Mouse (Mus musculus) heart, postnatal 0 days (tissue): ENCODE measurements around the gene Zfp385b. TPM values are rescaled to one million over a fixed set of nuclear protein-coding genes. Genes with fewer than 3 reads are reported as not detected.

Source experiments
- ATAC-seq: fragments of 200-750 bp; cut with Nextera tagmentation; 2 replicates; pipeline ENCODE4 v1.8.0; 2017; ENCODE audit warnings: low read depth, moderate number of reproducible peaks, moderate library complexity; ENCODE audit not compliant: insufficient read depth
- DNase-seq: peaks from one replicate; pipeline ENCODE4 v3.0.0-alpha.2; 2016; ENCODE audit warnings: low spot score
- H3K27ac ChIP-seq: fragments of 300-500 bp; sonication (generic); 2 replicates; pipeline ENCODE4 v1.5.1; 2014; ENCODE audit warnings: low read depth, mild to moderate bottlenecking
- H3K27me3 ChIP-seq: fragments of 300-500 bp; sonication (generic); 2 replicates; pipeline ENCODE4 v1.6.1; 2014; ENCODE audit warnings: low read length, mixed read lengths; ENCODE audit not compliant: control insufficient read depth, insufficient read depth
- H3K36me3 ChIP-seq: fragments of 300-500 bp; sonication (generic); replicated peaks from 2 replicates; pipeline ENCODE4 v1.6.1; 2014; ENCODE audit warnings: low read length, mixed read lengths; ENCODE audit not compliant: control insufficient read depth, insufficient read depth
- H3K4me1 ChIP-seq: fragments of 300-500 bp; sonication (generic); 2 replicates; pipeline ENCODE4 v1.6.1; 2014; ENCODE audit warnings: antibody characterized with exemption; ENCODE audit not compliant: control insufficient read depth, insufficient read depth
- H3K4me2 ChIP-seq: fragments of 300-500 bp; sonication (generic); 2 replicates; pipeline ENCODE4 v1.6.1; 2014; ENCODE audit warnings: low read depth, mild to moderate bottlenecking, low read length, moderate library complexity
- H3K4me3 ChIP-seq: fragments of 300-500 bp; sonication (generic); 2 replicates; pipeline ENCODE4 v1.5.1; 2014; ENCODE audit warnings: low read depth, low read length
- H3K9ac ChIP-seq: fragments of 300-500 bp; sonication (generic); replicated peaks from 2 replicates; pipeline ENCODE4 v1.6.1; 2014; ENCODE audit warnings: low read depth, low read length, mixed read lengths
- H3K9me3 ChIP-seq: fragments of 300-500 bp; sonication (generic); replicated peaks from 2 replicates; pipeline ENCODE4 v1.6.1; 2016; ENCODE audit warnings: low read length; ENCODE audit not compliant: control insufficient read depth
- CTCF ChIP-seq: IDR thresholded peaks from 2 replicates; pipeline ENCODE4 v1.5.1; 2016; ENCODE audit warnings: antibody characterized with exemption, control low read depth, low read depth
- EP300 ChIP-seq: IDR thresholded peaks from 2 replicates; pipeline ENCODE4 v1.6.1; 2016; ENCODE audit warnings: antibody characterized with exemption, low read depth
- WGBS: fragments of 180-500 bp; shearing (Covaris S2); extraction: QIAGEN DNeasy Blood & Tissue Kit; methylation state at CpG from one replicate; pipeline ENCODE4 v1.1.7; 2014; 5-methylcytosine and 5-hydroxymethylcytosine counted together
- polyA plus RNA-seq: library from polyadenylated mRNA; unstranded; fragments of >200 nt; fragmentation: Nextera tagmentation; extraction: Ambion mirVana; gene quantifications from 2 replicates; pipeline ENCODE4 v1.2.1, GENCODE M21; 2015
- total RNA-seq: library from RNA; depleted of rRNA; stranded (reverse); fragments of >200 nt; gene quantifications from 2 replicates; pipeline ENCODE4 v1.2.3, GENCODE M21; 2014; ENCODE audit warnings: low replicate concordance

The Zfp385b gene
- total and polyA plus RNA-seq, 2 experiments from 2014 or later, result 1.8 to 4.2 TPM

DNA sequence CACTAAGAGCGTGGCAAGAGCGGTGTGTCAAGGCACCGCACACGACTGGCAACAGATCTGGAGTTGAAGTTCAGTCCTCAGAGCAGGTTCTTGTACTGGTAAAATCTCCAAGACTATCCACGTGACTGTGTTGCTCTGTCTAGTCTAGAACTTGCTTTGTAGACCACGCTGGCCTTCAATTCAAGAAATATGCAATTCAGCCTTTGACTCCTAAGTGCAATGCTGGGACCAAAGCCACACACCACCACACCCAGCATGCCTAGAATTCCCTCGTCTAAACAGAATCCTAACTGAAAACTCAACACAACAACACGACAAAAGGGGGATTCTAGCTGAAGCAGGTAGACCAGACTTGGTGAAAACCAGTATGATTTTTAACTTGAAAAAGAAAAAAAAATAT is 332.3 kb downstream of the Zfp385b start:
- no peak for DNase-seq
- no peak for ATAC-seq
- whole genome bisulfite sequencing, result 77% methylated on average over 8 of the region's 8 CpGs
- no peak overlapping the region for H3K9ac ChIP-seq
- H3K27ac ChIP-seq, result no peak overlapping the region
- no peaks in the 10 kb centered on the region for H3K36me3 ChIP-seq
- no peak overlapping the region for H3K4me3 ChIP-seq
- TF ChIP-seq CTCF (no peak), EP300 (no peak)
- H3K9me3 ChIP-seq, result no peaks in the 10 kb centered on the region
- no peaks in the 10 kb centered on the region for H3K27me3 ChIP-seq
- H3K4me2 ChIP-seq, result no peak overlapping the region
- H3K4me1 ChIP-seq, result no peaks in the 10 kb centered on the region

DNA sequence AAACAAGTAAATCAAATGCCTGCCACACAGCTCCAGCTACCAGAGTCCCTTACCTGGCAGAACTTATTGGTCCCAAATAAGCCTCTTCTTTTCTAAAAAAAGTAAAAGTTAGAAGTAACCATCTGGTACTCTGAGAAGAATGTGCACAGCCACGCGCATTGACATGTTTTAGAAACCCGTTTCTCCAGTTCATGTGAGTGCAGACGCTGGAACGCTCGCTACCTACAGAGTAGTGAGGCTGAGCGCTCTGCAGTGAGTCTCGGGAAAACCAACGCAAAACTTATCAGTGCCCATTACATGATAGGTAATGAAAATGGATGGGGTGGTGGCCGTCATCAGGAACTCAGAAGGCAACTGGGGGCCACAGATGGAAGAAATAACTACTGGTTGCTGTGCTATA is 338.2 kb downstream of the Zfp385b start:
- no peak for TF ChIP-seq EP300
- TF ChIP-seq CTCF, result no peak
- H3K9ac ChIP-seq, result no peak overlapping the region

DNA sequence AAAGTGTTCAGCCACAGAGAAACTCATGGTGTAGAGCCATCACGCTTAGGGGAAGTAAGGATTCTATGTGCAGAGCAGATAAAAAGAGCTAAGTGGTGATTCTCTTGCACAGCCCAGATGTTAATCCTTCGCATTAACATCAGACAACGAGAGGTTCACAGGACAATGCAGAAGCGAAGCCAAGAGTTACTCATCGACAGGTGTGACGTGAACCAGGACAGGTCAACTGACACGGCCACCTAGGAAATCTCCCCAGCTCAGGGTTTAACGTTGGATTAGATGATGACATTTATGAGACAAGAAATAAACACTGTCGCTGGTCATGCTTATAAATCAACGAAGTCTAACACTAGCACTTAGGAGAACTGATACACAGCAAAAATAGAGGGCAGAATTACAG is 341.9 kb downstream of the Zfp385b start:
- Histone ChIP-seq H3K27me3 (no peaks in the 10 kb centered on the region), H3K4me2 (no peak overlapping the region), H3K27ac (no peak overlapping the region), H3K9ac (no peak overlapping the region), H3K9me3 (0 out of 2 replicates have a peak, but pooled peaks cover 5% of the 10 kb centered on the region), H3K4me3 (no peak overlapping the region), H3K4me1 (no peaks in the 10 kb centered on the region), H3K36me3 (0 out of 2 replicates have a peak, but pooled peaks cover 3% of the 10 kb centered on the region)
- TF ChIP-seq EP300, result no peak
- no peak for TF ChIP-seq CTCF
- DNase-seq, result no peak
- WGBS, result 55% methylated on average over 10 of the region's 10 CpGs
- ATAC-seq, result no peak

More for the DNA sequence above, 338.2 kb downstream of the Zfp385b start:
- H3K4me2 ChIP-seq, result no peak overlapping the region
- H3K9me3 ChIP-seq, result no peaks in the 10 kb centered on the region
- H3K4me3 ChIP-seq, result no peak overlapping the region
- 86% methylated on average over 10 of the region's 10 CpGs for WGBS
- no peak for ATAC-seq
- H3K4me1 ChIP-seq, result no peaks in the 10 kb centered on the region
- DNase-seq, result no peak
- no peaks in the 10 kb centered on the region for H3K27me3 ChIP-seq
- no peak overlapping the region for H3K27ac ChIP-seq
- no peaks in the 10 kb centered on the region for H3K36me3 ChIP-seq

DNA sequence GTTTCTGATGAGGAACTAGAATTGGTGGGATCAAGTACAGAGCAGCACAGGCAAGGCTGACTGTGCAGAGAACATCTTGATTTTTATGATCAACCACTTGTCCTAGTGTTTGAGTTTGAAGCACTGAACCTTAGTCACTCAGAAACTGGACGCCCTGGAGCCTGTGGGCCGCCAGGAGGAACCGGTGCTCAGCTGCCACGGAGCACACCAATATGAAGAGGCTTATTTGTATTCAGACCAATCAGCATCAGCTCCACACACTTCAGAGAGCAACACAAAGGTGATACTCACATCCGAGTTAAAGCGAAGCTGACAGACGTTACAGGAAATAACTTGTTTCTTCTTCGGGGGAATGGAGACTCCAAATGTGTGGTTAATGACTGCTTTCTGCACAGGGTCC is 343.0 kb downstream of the Zfp385b start:
- Histone ChIP-seq H3K9ac (no peak overlapping the region), H3K9me3 (0 out of 2 replicates have a peak, but pooled peaks cover 5% of the 10 kb centered on the region), H3K4me1 (no peaks in the 10 kb centered on the region), H3K27ac (no peak overlapping the region), H3K4me3 (no peak overlapping the region), H3K36me3 (0 out of 2 replicates have a peak, but pooled peaks cover 3% of the 10 kb centered on the region), H3K27me3 (no peaks in the 10 kb centered on the region), H3K4me2 (no peak overlapping the region)
- TF ChIP-seq CTCF, result no peak
- no peak for TF ChIP-seq EP300
- ATAC-seq (no peak), DNase-seq (no peak)
- 81% methylated on average over 8 of the region's 8 CpGs for WGBS

DNA sequence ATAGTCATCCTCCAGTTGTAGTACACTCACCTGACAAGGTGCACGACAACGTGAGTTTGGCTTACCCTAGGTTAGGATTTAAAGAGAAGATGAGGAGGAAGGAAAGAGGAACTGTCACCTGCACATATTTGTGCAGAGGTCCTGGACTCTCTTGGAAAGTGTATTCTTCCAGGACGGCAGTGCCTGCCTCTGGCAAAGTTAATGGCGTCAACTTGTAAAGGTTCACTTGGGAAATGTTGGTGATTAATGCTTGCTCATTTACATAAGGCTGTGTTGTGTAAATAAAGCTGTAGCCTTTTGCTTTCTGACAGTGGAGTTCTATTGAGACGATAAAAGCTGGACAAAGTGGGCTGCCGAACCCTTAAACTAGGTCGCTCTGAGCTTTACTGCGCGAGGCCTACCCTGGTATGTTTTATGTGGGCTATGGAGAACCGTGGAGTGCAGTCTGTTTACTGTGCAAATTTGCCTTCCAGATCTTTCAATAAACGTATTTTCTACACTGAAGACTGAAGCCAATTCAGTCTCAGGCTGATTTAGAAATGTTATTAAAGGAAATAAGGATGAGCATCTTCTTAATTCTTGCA is 347.1 kb downstream of the Zfp385b start:
- Histone ChIP-seq H3K27ac (no peak overlapping the region), H3K9ac (no peak overlapping the region), H3K27me3 (no peaks in the 10 kb centered on the region), H3K9me3 (0 out of 2 replicates have a peak, but pooled peaks cover 5% of the 10 kb centered on the region), H3K36me3 (0 out of 2 replicates have a peak, but pooled peaks cover 3% of the 10 kb centered on the region), H3K4me3 (no peak overlapping the region), H3K4me2 (no peak overlapping the region), H3K4me1 (no peaks in the 10 kb centered on the region)
- no peak for TF ChIP-seq EP300
- ATAC-seq (no peak), DNase-seq (no peak)
- 85% methylated on average over 11 of the region's 11 CpGs for WGBS

DNA sequence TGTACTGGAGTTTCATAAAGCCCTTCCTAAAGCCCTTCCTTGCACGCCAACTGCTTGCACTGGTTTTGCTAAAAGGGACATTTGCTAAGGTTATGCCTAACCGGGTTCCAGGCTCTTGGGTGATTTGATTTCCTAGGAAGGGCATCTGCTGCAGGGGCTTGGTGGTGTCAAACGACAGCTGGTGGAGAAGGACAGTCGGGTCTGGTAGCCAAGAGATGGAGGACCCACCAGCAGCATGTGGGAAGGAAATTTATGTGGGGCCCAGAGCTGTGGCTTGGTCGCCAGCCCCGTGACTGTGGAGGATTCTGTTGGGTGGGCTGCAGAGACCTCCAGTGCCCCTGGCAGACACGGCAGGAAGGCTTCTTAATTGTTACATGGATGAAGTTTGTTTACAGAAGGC is 348.7 kb downstream of the Zfp385b start:
- TF ChIP-seq EP300 (no peak), CTCF (no peak)
- 0 out of 2 replicates have a peak, but pooled peaks cover 4% of the 10 kb centered on the region for H3K9me3 ChIP-seq
- H3K4me1 ChIP-seq, result no peaks in the 10 kb centered on the region
- no peak overlapping the region for H3K4me2 ChIP-seq
- H3K27me3 ChIP-seq, result no peaks in the 10 kb centered on the region
- DNase-seq, result no peak
- WGBS, result 70% methylated on average over 7 of the region's 7 CpGs
- 0 out of 2 replicates have a peak, but pooled peaks cover 3% of the 10 kb centered on the region for H3K36me3 ChIP-seq
- H3K27ac ChIP-seq, result no peak overlapping the region
- no peak overlapping the region for H3K9ac ChIP-seq
- no peak for ATAC-seq
- no peak overlapping the region for H3K4me3 ChIP-seq
